Mouse (Mus musculus): ENCODE data around the gene Fxyd6. TPM values are rescaled to one million over a fixed set of nuclear protein-coding genes. Genes with fewer than 3 reads are reported as not detected.

Gene Fxyd6
- total and polyA plus RNA-seq, 3 experiments, result 0.08 TPM; not detected in 2

DNA sequence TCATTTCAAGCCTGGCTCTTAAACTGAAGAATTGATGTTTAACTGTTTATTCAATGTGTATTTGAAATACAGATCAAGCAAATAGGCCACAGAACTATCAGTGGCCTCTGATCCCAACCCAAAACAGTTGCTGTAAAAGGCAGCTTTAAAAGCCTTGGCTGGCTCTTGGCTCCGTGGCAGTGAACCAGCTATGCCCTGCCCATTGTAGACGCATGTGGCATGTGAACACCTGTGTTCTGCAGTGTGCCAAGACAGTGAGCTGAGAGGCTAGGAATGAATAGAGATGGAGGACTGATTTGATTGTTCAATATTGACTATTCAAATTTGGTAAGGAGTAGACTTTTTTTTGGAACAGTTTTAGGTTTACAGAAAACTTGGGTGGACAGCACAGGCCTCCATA lies 6.9 kb downstream of the Fxyd6 start:
- Histone ChIP-seq H3K79me2 (replicated peaks; ENCODE audit: control insufficient read depth, extremely low read depth, insufficient read depth, poor library complexity, severe bottlenecking) (no peaks in the 10 kb centered on the region), H3K27me3 (replicated peaks) (peaks cover 83% of the 10 kb centered on the region), H3K27ac (ENCODE audit: insufficient read depth, low read depth) (no peak overlapping the region), H3K9ac (ENCODE audit: insufficient read depth, low read depth) (no peak overlapping the region), H3K4me2 (ENCODE audit: insufficient read depth, low read depth, poor library complexity, severe bottlenecking) (no peak overlapping the region), H3K4me1 (ENCODE audit: control insufficient read depth in 1 of 2, insufficient read depth in 2 of 2) (no peaks in the 10 kb centered on the region), H3K4me3 (replicated peaks in 1 of 3; ENCODE audit: low read depth in 2 of 3, low read length in 2 of 3, poor library complexity in 1 of 3) (no peak overlapping the region), H3K9me3 (replicated peaks; ENCODE audit: low read length) (no peaks in the 10 kb centered on the region), H3K36me3 (replicated peaks in 1 of 2; ENCODE audit: control insufficient read depth in 1 of 2, insufficient read depth in 1 of 2, low read length in 1 of 2) (no peaks in the 10 kb centered on the region)
- DNase-seq (ENCODE audit: extremely low read depth), result no peak
- dilution Hi-C loops (cut with MboI; ENCODE audit: extremely low pct_ligation_motif_present, extremely low pct_unique_long_range_greater_than_20kb, low sequenced_read_pairs) (no loop called here), in situ Hi-C loops (cut with MboI; ENCODE audit: low pct_ligation_motif_present, low pct_unique_long_range_greater_than_20kb, low sequenced_read_pairs) (loop anchor here (25.0 kb wide), 1 partner anchor 365 kb away; the partner anchor contains the start of gene Cd3e)
- TF ChIP-seq SIN3A (IDR thresholded peaks at IDR 0.05; ENCODE audit: low read length) (no peak), NRF1 (IDR thresholded peaks at IDR 0.05; ENCODE audit: low read depth, low read length) (no peak), TCF12 (IDR thresholded peaks at IDR 0.05; ENCODE audit: low read depth, low read length) (no peak), CHD1 (IDR thresholded peaks at IDR 0.05; ENCODE audit: low read depth, low read length) (no peak), ZMIZ1 (IDR thresholded peaks at IDR 0.05; ENCODE audit: low read depth, low read length) (no peak), POLR2AphosphoS2 (IDR thresholded peaks at IDR 0.05; ENCODE audit: low read depth, low read length) (no peak)

DNA sequence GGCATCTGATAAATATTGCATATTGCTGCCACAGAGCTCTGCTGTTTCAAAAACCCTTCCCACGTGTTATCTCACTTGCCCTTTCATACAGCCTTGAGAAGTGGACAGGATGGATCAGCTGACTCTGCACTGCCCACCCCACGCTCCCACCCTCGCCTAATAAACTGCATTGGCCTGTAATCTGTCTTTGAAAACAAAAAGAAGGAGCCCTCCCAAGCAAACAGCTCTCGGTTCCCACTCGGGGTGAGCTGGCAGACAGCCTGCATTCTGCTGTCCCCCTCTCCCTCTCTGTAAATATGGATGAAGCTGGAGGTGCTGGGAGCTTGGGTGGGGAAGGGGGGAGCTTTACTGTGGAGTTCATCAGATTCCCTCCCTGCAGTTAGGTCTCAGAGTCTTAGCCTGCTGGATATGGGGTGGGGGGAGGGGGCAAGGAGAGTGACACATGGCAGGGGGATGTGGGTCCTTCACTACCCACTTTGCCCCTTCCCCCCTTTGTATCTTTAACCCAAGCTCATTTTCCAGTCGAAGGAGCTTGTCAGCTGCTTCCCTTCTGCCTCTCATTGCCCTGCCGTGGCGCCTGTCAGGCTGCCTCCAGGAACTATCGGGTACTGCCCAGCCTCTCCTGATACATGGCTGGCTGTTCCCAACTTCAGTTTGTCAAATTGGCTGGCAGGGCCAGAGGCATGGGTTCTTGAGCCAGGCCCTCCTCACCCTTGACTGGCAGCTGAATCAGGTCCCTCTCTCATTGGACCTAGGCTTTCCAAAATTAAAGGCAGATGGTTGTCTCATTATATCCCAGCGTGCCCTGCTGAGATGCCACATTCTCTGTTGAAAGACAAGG lies 10.6 kb downstream of the Fxyd6 start:
- dilution Hi-C loops (cut with MboI; ENCODE audit: extremely low pct_ligation_motif_present, extremely low pct_unique_long_range_greater_than_20kb, low sequenced_read_pairs) (no loop called here), in situ Hi-C loops (cut with MboI; ENCODE audit: low pct_ligation_motif_present, low pct_unique_long_range_greater_than_20kb, low sequenced_read_pairs) (loop anchor here (25.0 kb wide), 1 partner anchor 368 kb away; the partner anchor contains the start of gene Cd3e)
- Histone ChIP-seq H3K79me2 (replicated peaks; ENCODE audit: control insufficient read depth, extremely low read depth, insufficient read depth, poor library complexity, severe bottlenecking) (no peaks in the 10 kb centered on the region), H3K9ac (ENCODE audit: insufficient read depth, low read depth) (no peak overlapping the region), H3K4me1 (ENCODE audit: control insufficient read depth in 1 of 2, insufficient read depth in 2 of 2) (no peaks in the 10 kb centered on the region), H3K4me3 (replicated peaks in 1 of 3; ENCODE audit: low read depth in 2 of 3, low read length in 2 of 3, poor library complexity in 1 of 3) (no peak overlapping the region), H3K27ac (ENCODE audit: insufficient read depth, low read depth) (no peak overlapping the region), H3K27me3 (replicated peaks) (peaks cover 73% of the 10 kb centered on the region), H3K4me2 (ENCODE audit: insufficient read depth, low read depth, poor library complexity, severe bottlenecking) (no peak overlapping the region), H3K36me3 (replicated peaks in 1 of 2; ENCODE audit: control insufficient read depth in 1 of 2, insufficient read depth in 1 of 2, low read length in 1 of 2) (no peaks in the 10 kb centered on the region), H3K9me3 (replicated peaks; ENCODE audit: low read length) (no peaks in the 10 kb centered on the region)
- TF ChIP-seq UBTF (IDR thresholded peaks at IDR 0.05; ENCODE audit: low read depth, low read length) (no peak), BHLHE40 (IDR thresholded peaks at IDR 0.05; ENCODE audit: low read depth, low read length) (no peak), HCFC1 (IDR thresholded peaks at IDR 0.05; ENCODE audit: low read depth, low read length) (no peak), MXI1 (IDR thresholded peaks at IDR 0.05; ENCODE audit: low read depth, low read length) (no peak), TCF12 (IDR thresholded peaks at IDR 0.05; ENCODE audit: low read depth, low read length) (no peak), RCOR1 (conservative IDR thresholded peaks at IDR 0.05; ENCODE audit: low read depth, low read length) (no peak), MEF2A (IDR thresholded peaks at IDR 0.05; ENCODE audit: borderline replicate concordance, low read depth, low read length) (no peak), MYC (IDR thresholded peaks at IDR 0.05; ENCODE audit: low read depth, low read length) (no peak), JUN (IDR thresholded peaks at IDR 0.05; ENCODE audit: insufficient read depth, low read depth, low read length) (no peak), RAD21 (IDR thresholded peaks at IDR 0.05; ENCODE audit: low read depth, low read length) (no peak), ZKSCAN1 (IDR thresholded peaks at IDR 0.05; ENCODE audit: borderline replicate concordance, low read depth, low read length) (no peak), EP300 (IDR thresholded peaks at IDR 0.05; ENCODE audit: low read length) (no peak), CHD1 (IDR thresholded peaks at IDR 0.05; ENCODE audit: low read depth, low read length) (no peak), ELF1 (IDR thresholded peaks at IDR 0.05; ENCODE audit: low read depth, low read length) (no peak), KAT2A (IDR thresholded peaks at IDR 0.05; ENCODE audit: insufficient replicate concordance, low read length) (no peak), IRF4 (IDR thresholded peaks at IDR 0.05; ENCODE audit: low read depth, low read length) (no peak), POLR2AphosphoS2 (IDR thresholded peaks at IDR 0.05; ENCODE audit: low read depth, low read length) (no peak), ZC3H11A (IDR thresholded peaks at IDR 0.05; ENCODE audit: low read depth, low read length) (no peak), ZNF384 (IDR thresholded peaks at IDR 0.05; ENCODE audit: low read depth, low read length) (no peak), CTCF (conservative IDR thresholded peaks at IDR 0.05 in 1 of 2, IDR thresholded peaks at IDR 0.05 in 1 of 2; ENCODE audit: low read depth in 2 of 2, low read length in 2 of 2) (no peak)
- DNase-seq (ENCODE audit: extremely low read depth), result no peak

Measured in CH12.LX (cell line).